Mouse (Mus musculus) stomach, embryonic 16.5 days (tissue): ENCODE data around the gene Morn5. TPM values are rescaled to one million over a fixed set of nuclear protein-coding genes. Genes with fewer than 3 reads are reported as not detected.

Source experiments
- ATAC-seq: fragments of 200-750 bp; cut with Nextera tagmentation; 2 replicates; pipeline ENCODE4 v1.8.0; 2017; ENCODE audit warnings: moderate number of reproducible peaks, moderate TSS enrichment; ENCODE audit not compliant: insufficient read depth, low FRiP score
- H3K27ac ChIP-seq: fragments of 300-500 bp; sonication (generic); 2 replicates; pipeline ENCODE4 v1.5.1; 2014; ENCODE audit warnings: low read length
- H3K27me3 ChIP-seq: fragments of 300-500 bp; sonication (generic); 2 replicates; pipeline ENCODE4 v1.6.1; 2014; ENCODE audit warnings: low read length, control low read depth, mixed read lengths; ENCODE audit not compliant: control insufficient read depth, insufficient read depth
- H3K36me3 ChIP-seq: fragments of 300-500 bp; sonication (generic); 2 replicates; pipeline ENCODE4 v1.6.1; 2014; ENCODE audit warnings: low read length; ENCODE audit not compliant: control insufficient read depth, insufficient read depth
- H3K4me1 ChIP-seq: fragments of 300-500 bp; sonication (generic); 2 replicates; pipeline ENCODE4 v1.6.1; 2014; ENCODE audit warnings: low read length, control low read depth, mixed read lengths; ENCODE audit not compliant: control insufficient read depth, insufficient read depth
- H3K4me2 ChIP-seq: fragments of 300-500 bp; sonication (generic); 2 replicates; pipeline ENCODE4 v1.6.1; 2014; ENCODE audit warnings: low read depth, low read length, mixed read lengths
- H3K4me3 ChIP-seq: fragments of 300-500 bp; sonication (generic); replicated peaks from 2 replicates; pipeline ENCODE4 v1.5.1; 2014; ENCODE audit warnings: mild to moderate bottlenecking, low read length
- H3K9ac ChIP-seq: fragments of 300-500 bp; sonication (generic); 2 replicates; pipeline ENCODE4 v1.6.1; 2014; ENCODE audit warnings: low read length
- H3K9me3 ChIP-seq: fragments of 300-500 bp; sonication (generic); replicated peaks from 2 replicates; pipeline ENCODE4 v1.6.1; 2016; ENCODE audit warnings: low read length, control low read depth; ENCODE audit not compliant: control insufficient read depth
- WGBS: fragments of 180-500 bp; shearing (Covaris S2); extraction: QIAGEN DNeasy Blood & Tissue Kit; methylation state at CpG from one replicate; pipeline ENCODE4 v1.1.7; 2014; 5-methylcytosine and 5-hydroxymethylcytosine counted together
- polyA plus RNA-seq: library from polyadenylated mRNA; unstranded; fragments of >200 nt; fragmentation: Nextera tagmentation; extraction: Ambion mirVana; gene quantifications from 2 replicates; pipeline ENCODE4 v1.2.1, GENCODE M21; 2015

Morn5 gene
- polyA plus RNA-seq, 1 experiment from 2014 or later = 0.19 TPM

GRCm38 (mm10) chr2:36104956-36105741 is 55.9 kb downstream of the Morn5 start, which contains the start of gene Lhx6:
TSS of gene Lhx6 (minus strand) at chr2:36105408.
- H3K27me3 ChIP-seq = peaks cover 84% of the 10 kb centered on the region
- no peak within 1 kb of the TSS; the same call in 1 of the 2 replicates for H3K27ac ChIP-seq
- peak within 1 kb of the TSS; percentile 79 for H3K4me2 ChIP-seq
- WGBS = 1% methylated on average over 56 of the region's 58 CpGs
- H3K4me3 ChIP-seq = peak within 1 kb of the TSS; percentile 50
- ATAC-seq = no peak
- H3K4me1 ChIP-seq = peaks cover 36% of the 10 kb centered on the region
- H3K9ac ChIP-seq = peak within 1 kb of the TSS; percentile 66
- no peaks in the 10 kb centered on the region for H3K36me3 ChIP-seq
- H3K9me3 ChIP-seq = no peaks in the 10 kb centered on the region

- Histone ChIP-seq H3K36me3 (no peaks in the 10 kb centered on the region), H3K27me3 (peaks cover 58% of the 10 kb centered on the region), H3K9ac (no peak overlapping the region), H3K27ac (no peak overlapping the region), H3K4me3 (no peak overlapping the region), H3K4me1 (peaks cover 16% of the 10 kb centered on the region), H3K4me2 (no peak overlapping the region), H3K9me3 (no peaks in the 10 kb centered on the region)
- no peak for ATAC-seq
- 6% methylated on average over 7 of the region's 7 CpGs for WGBS
Measured at GRCm38 (mm10) chr2:36108615-36109014, 59.4 kb downstream of the Morn5 start.

- no peak overlapping the region for H3K4me3 ChIP-seq
- peaks cover 19% of the 10 kb centered on the region for H3K27me3 ChIP-seq
- WGBS = 71% methylated on average over 3 of the region's 3 CpGs
- H3K4me1 ChIP-seq = no peaks in the 10 kb centered on the region
- H3K27ac ChIP-seq = no peak overlapping the region
- no peaks in the 10 kb centered on the region for H3K9me3 ChIP-seq
- H3K9ac ChIP-seq = no peak overlapping the region
- ATAC-seq = no peak
- no peak overlapping the region for H3K4me2 ChIP-seq
- 0 out of 2 replicates have a peak, but pooled peaks cover 11% of the 10 kb centered on the region for H3K36me3 ChIP-seq
Measured at GRCm38 (mm10) chr2:36112632-36113031, 63.4 kb downstream of the Morn5 start.

GRCm38 (mm10) chr2:36126795-36127429 is 77.7 kb downstream of the Morn5 start:
- no peak for ATAC-seq
- WGBS = 88% methylated on average over 9 of the region's 9 CpGs
- H3K27me3 ChIP-seq = no peaks in the 10 kb centered on the region
- no peak overlapping the region for H3K4me2 ChIP-seq
- H3K36me3 ChIP-seq = peaks cover 27% of the 10 kb centered on the region
- H3K9ac ChIP-seq = no peak overlapping the region
- H3K27ac ChIP-seq = no peak overlapping the region
- no peaks in the 10 kb centered on the region for H3K9me3 ChIP-seq
- no peaks in the 10 kb centered on the region for H3K4me1 ChIP-seq
- H3K4me3 ChIP-seq = no peak overlapping the region

GRCm38 (mm10) chr2:36127973-36128372 is 78.7 kb downstream of the Morn5 start:
- H3K4me2 ChIP-seq = no peak overlapping the region
- no peak for ATAC-seq
- H3K9ac ChIP-seq = no peak overlapping the region
- H3K27me3 ChIP-seq = no peaks in the 10 kb centered on the region
- peaks cover 28% of the 10 kb centered on the region for H3K36me3 ChIP-seq
- 72% methylated on average over 4 of the region's 4 CpGs for WGBS
- H3K4me3 ChIP-seq = no peak overlapping the region
- H3K27ac ChIP-seq = no peak overlapping the region
- H3K4me1 ChIP-seq = no peaks in the 10 kb centered on the region
- H3K9me3 ChIP-seq = no peaks in the 10 kb centered on the region

GRCm38 (mm10) chr2:36129051-36129450 is 79.8 kb downstream of the Morn5 start:
- no peak for ATAC-seq
- Histone ChIP-seq H3K27ac (no peak overlapping the region), H3K4me2 (no peak overlapping the region), H3K9ac (no peak overlapping the region), H3K27me3 (no peaks in the 10 kb centered on the region), H3K36me3 (peaks cover 28% of the 10 kb centered on the region), H3K9me3 (no peaks in the 10 kb centered on the region), H3K4me3 (no peak overlapping the region), H3K4me1 (no peaks in the 10 kb centered on the region)
- 80% methylated on average over 3 of the region's 3 CpGs for WGBS

Other genes with a start within 250 kb of the Morn5 start
- 0.21 and 0.34 TPM in 2 replicates for gene Ttll11, start 69.5 kb upstream of the Morn5 start, polyA plus RNA-seq
- gene Ndufa8, start 52 bp upstream of the Morn5 start, polyA plus RNA-seq = 242 and 259 TPM in 2 replicates
- 1.00 and 1.1 TPM in 2 replicates for gene Lhx6, start 56.0 kb downstream of the Morn5 start, polyA plus RNA-seq
- 32.9 and 34.7 TPM in 2 replicates for gene Mrrf, start 86.9 kb downstream of the Morn5 start, polyA plus RNA-seq
- 60.2 and 62.0 TPM in 2 replicates for gene Rbm18, start 87.3 kb downstream of the Morn5 start, polyA plus RNA-seq
- 35.1 and 37.5 TPM in 2 replicates for gene Ptgs1, start 181.0 kb downstream of the Morn5 start, polyA plus RNA-seq